Mouse (Mus musculus) heart, postnatal 0 days (tissue): ENCODE results near the gene Atxn1. TPM values are rescaled to one million over a fixed set of nuclear protein-coding genes. Genes with fewer than 3 reads are reported as not detected.

Source experiments
- ATAC-seq: fragments of 200-750 bp; cut with Nextera tagmentation; 2 replicates; pipeline ENCODE4 v1.8.0; 2017; ENCODE audit warnings: low read depth, moderate number of reproducible peaks, moderate library complexity; ENCODE audit not compliant: insufficient read depth
- DNase-seq: peaks from one replicate; pipeline ENCODE4 v3.0.0-alpha.2; 2016; ENCODE audit warnings: low spot score
- H3K27ac ChIP-seq: fragments of 300-500 bp; sonication (generic); 2 replicates; pipeline ENCODE4 v1.5.1; 2014; ENCODE audit warnings: low read depth, mild to moderate bottlenecking
- H3K27me3 ChIP-seq: fragments of 300-500 bp; sonication (generic); 2 replicates; pipeline ENCODE4 v1.6.1; 2014; ENCODE audit warnings: low read length, mixed read lengths; ENCODE audit not compliant: control insufficient read depth, insufficient read depth
- H3K36me3 ChIP-seq: fragments of 300-500 bp; sonication (generic); replicated peaks from 2 replicates; pipeline ENCODE4 v1.6.1; 2014; ENCODE audit warnings: low read length, mixed read lengths; ENCODE audit not compliant: control insufficient read depth, insufficient read depth
- H3K4me1 ChIP-seq: fragments of 300-500 bp; sonication (generic); 2 replicates; pipeline ENCODE4 v1.6.1; 2014; ENCODE audit warnings: antibody characterized with exemption; ENCODE audit not compliant: control insufficient read depth, insufficient read depth
- H3K4me2 ChIP-seq: fragments of 300-500 bp; sonication (generic); 2 replicates; pipeline ENCODE4 v1.6.1; 2014; ENCODE audit warnings: low read depth, mild to moderate bottlenecking, low read length, moderate library complexity
- H3K4me3 ChIP-seq: fragments of 300-500 bp; sonication (generic); 2 replicates; pipeline ENCODE4 v1.5.1; 2014; ENCODE audit warnings: low read depth, low read length
- H3K9ac ChIP-seq: fragments of 300-500 bp; sonication (generic); replicated peaks from 2 replicates; pipeline ENCODE4 v1.6.1; 2014; ENCODE audit warnings: low read depth, low read length, mixed read lengths
- H3K9me3 ChIP-seq: fragments of 300-500 bp; sonication (generic); replicated peaks from 2 replicates; pipeline ENCODE4 v1.6.1; 2016; ENCODE audit warnings: low read length; ENCODE audit not compliant: control insufficient read depth
- CTCF ChIP-seq: IDR thresholded peaks from 2 replicates; pipeline ENCODE4 v1.5.1; 2016; ENCODE audit warnings: antibody characterized with exemption, control low read depth, low read depth
- EP300 ChIP-seq: IDR thresholded peaks from 2 replicates; pipeline ENCODE4 v1.6.1; 2016; ENCODE audit warnings: antibody characterized with exemption, low read depth
- WGBS: fragments of 180-500 bp; shearing (Covaris S2); extraction: QIAGEN DNeasy Blood & Tissue Kit; methylation state at CpG from one replicate; pipeline ENCODE4 v1.1.7; 2014; 5-methylcytosine and 5-hydroxymethylcytosine counted together
- polyA plus RNA-seq: library from polyadenylated mRNA; unstranded; fragments of >200 nt; fragmentation: Nextera tagmentation; extraction: Ambion mirVana; gene quantifications from 2 replicates; pipeline ENCODE4 v1.2.1, GENCODE M21; 2015
- total RNA-seq: library from RNA; depleted of rRNA; stranded (reverse); fragments of >200 nt; gene quantifications from 2 replicates; pipeline ENCODE4 v1.2.3, GENCODE M21; 2014; ENCODE audit warnings: low replicate concordance

Atxn1 gene
- total and polyA plus RNA-seq, 2 experiments from 2014 or later = 10.3 to 15.0 TPM

DNA sequence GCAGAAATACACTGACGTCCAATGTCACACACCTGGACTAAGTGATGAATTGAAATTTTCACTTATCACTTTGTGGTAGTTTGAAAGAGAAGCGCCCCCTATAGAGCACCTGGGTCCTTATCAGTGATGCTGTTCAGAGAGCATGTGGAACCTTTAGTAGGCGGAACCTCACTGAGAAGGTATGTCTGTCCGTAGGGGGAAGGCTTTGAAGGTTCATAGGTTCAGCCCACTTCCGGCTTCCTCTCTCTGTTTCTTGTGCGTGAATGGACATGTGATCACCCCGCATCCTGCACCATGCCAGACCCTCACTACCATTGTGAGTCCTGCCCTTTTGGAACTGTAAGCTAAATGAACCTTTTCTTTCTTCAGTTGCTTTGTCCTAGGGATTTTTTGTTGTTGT lies 29.0 kb downstream of the Atxn1 start:
- TF ChIP-seq EP300 (no peak), CTCF (no peak)
- Histone ChIP-seq H3K4me2 (no peak overlapping the region), H3K9ac (no peak overlapping the region), H3K4me3 (no peak overlapping the region), H3K27me3 (no peaks in the 10 kb centered on the region), H3K27ac (no peak overlapping the region), H3K9me3 (no peaks in the 10 kb centered on the region; the same call in 1 of the 2 replicates), H3K36me3 (no peaks in the 10 kb centered on the region; the same call in 1 of the 2 replicates), H3K4me1 (peaks cover 23% of the 10 kb centered on the region)
- WGBS = 77% methylated on average over 7 of the region's 7 CpGs
- DNase-seq (no peak), ATAC-seq (no peak)

- Histone ChIP-seq H3K4me1 (peaks cover 21% of the 10 kb centered on the region), H3K9ac (no peak overlapping the region), H3K27ac (no peak overlapping the region), H3K9me3 (no peaks in the 10 kb centered on the region; the same call in 1 of the 2 replicates), H3K4me2 (no peak overlapping the region), H3K27me3 (no peaks in the 10 kb centered on the region), H3K4me3 (no peak overlapping the region), H3K36me3 (no peaks in the 10 kb centered on the region; the same call in 1 of the 2 replicates)
- TF ChIP-seq EP300 (no peak), CTCF (no peak)
- ATAC-seq (no peak), DNase-seq (no peak)
- WGBS = 49% methylated on average over 6 of the region's 6 CpGs
Observed at GRCm38 (mm10) chr13:45934841-45935240, 30.0 kb downstream of the Atxn1 start.

GRCm38 (mm10) chr13:45934085-45934484 lies 30.7 kb downstream of the Atxn1 start:
- DNase-seq (no peak), ATAC-seq (no peak)
- Histone ChIP-seq H3K27me3 (no peaks in the 10 kb centered on the region), H3K4me3 (no peak overlapping the region), H3K36me3 (no peaks in the 10 kb centered on the region), H3K4me1 (peaks cover 21% of the 10 kb centered on the region), H3K27ac (peak overlapping the region; percentile 36; the same call in 1 of the 2 replicates), H3K9ac (no peak overlapping the region), H3K9me3 (no peaks in the 10 kb centered on the region; the same call in 1 of the 2 replicates), H3K4me2 (peak overlapping the region; percentile 4; the same call in 1 of the 2 replicates)
- WGBS = 34% methylated on average over 7 of the region's 7 CpGs
- no peak for TF ChIP-seq EP300
- no peak for TF ChIP-seq CTCF

GRCm38 (mm10) chr13:45932491-45932921 lies 32.3 kb downstream of the Atxn1 start:
- H3K27me3 ChIP-seq = no peaks in the 10 kb centered on the region
- no peak overlapping the region for H3K9ac ChIP-seq
- no peak for DNase-seq
- ATAC-seq = no peak
- no peaks in the 10 kb centered on the region; the same call in 1 of the 2 replicates for H3K9me3 ChIP-seq
- no peak overlapping the region for H3K4me3 ChIP-seq
- H3K27ac ChIP-seq = no peak overlapping the region
- no peaks in the 10 kb centered on the region; the same call in 1 of the 2 replicates for H3K36me3 ChIP-seq
- 46% methylated on average over 8 of the region's 8 CpGs for WGBS
- H3K4me1 ChIP-seq = peaks cover 21% of the 10 kb centered on the region
- no peak overlapping the region for H3K4me2 ChIP-seq
- TF ChIP-seq EP300 (no peak), CTCF (no peak)

GRCm38 (mm10) chr13:45931891-45932290 lies 32.9 kb downstream of the Atxn1 start:
- Histone ChIP-seq H3K9ac (no peak overlapping the region), H3K36me3 (no peaks in the 10 kb centered on the region; the same call in 1 of the 2 replicates), H3K4me1 (peaks cover 21% of the 10 kb centered on the region), H3K4me3 (no peak overlapping the region), H3K9me3 (no peaks in the 10 kb centered on the region; the same call in 1 of the 2 replicates), H3K27me3 (no peaks in the 10 kb centered on the region), H3K4me2 (no peak overlapping the region), H3K27ac (no peak overlapping the region)
- ATAC-seq (no peak), DNase-seq (no peak)
- WGBS = 63% methylated on average over 1 of the region's 1 CpGs
- no peak for TF ChIP-seq EP300
- peak; percentile 30 for TF ChIP-seq CTCF

GRCm38 (mm10) chr13:45931215-45931614 lies 33.6 kb downstream of the Atxn1 start:
- TF ChIP-seq CTCF (no peak), EP300 (no peak)
- H3K36me3 ChIP-seq = no peaks in the 10 kb centered on the region; the same call in 1 of the 2 replicates
- H3K4me3 ChIP-seq = no peak overlapping the region
- H3K4me1 ChIP-seq = peaks cover 21% of the 10 kb centered on the region
- H3K9me3 ChIP-seq = no peaks in the 10 kb centered on the region; the same call in 1 of the 2 replicates
- H3K4me2 ChIP-seq = no peak overlapping the region
- no peak overlapping the region for H3K27ac ChIP-seq
- WGBS = 77% methylated on average over 5 of the region's 5 CpGs
- ATAC-seq (no peak), DNase-seq (no peak)
- no peaks in the 10 kb centered on the region for H3K27me3 ChIP-seq
- no peak overlapping the region for H3K9ac ChIP-seq
